Mouse (Mus musculus) lung, embryonic 14.5 days (tissue): ENCODE results near the gene Ndufa3. TPM values are rescaled to one million over a fixed set of nuclear protein-coding genes. Genes with fewer than 3 reads are reported as not detected.

ENCODE experiments used
- ATAC-seq: fragments of 200-750 bp; cut with Nextera tagmentation; 2 replicates; pipeline ENCODE4 v1.8.0; 2017; ENCODE audit warnings: mild to moderate bottlenecking, moderate TSS enrichment, moderate library complexity; ENCODE audit not compliant: insufficient read depth
- DNase-seq: peaks from one replicate; pipeline ENCODE4 v3.0.0-alpha.2; 2015
- H3K27ac ChIP-seq: fragments of 300-500 bp; sonication (generic); 2 replicates; pipeline ENCODE4 v1.5.1; 2014; ENCODE audit warnings: low read depth, mild to moderate bottlenecking, moderate library complexity
- H3K27me3 ChIP-seq: fragments of 300-500 bp; sonication (generic); 2 replicates; pipeline ENCODE4 v1.6.1; 2014; ENCODE audit warnings: low read length, control low read depth; ENCODE audit not compliant: insufficient read depth
- H3K36me3 ChIP-seq: fragments of 300-500 bp; sonication (generic); 2 replicates; pipeline ENCODE4 v1.6.1; 2014; ENCODE audit warnings: control low read depth; ENCODE audit not compliant: insufficient read depth
- H3K4me1 ChIP-seq: fragments of 300-500 bp; sonication (generic); 2 replicates; pipeline ENCODE4 v1.6.1; 2014; ENCODE audit warnings: antibody characterized with exemption, control low read depth; ENCODE audit not compliant: insufficient read depth
- H3K4me2 ChIP-seq: fragments of 300-500 bp; sonication (generic); 2 replicates; pipeline ENCODE4 v1.6.1; 2014; ENCODE audit warnings: mild to moderate bottlenecking
- H3K4me3 ChIP-seq: fragments of 300-500 bp; sonication (generic); 2 replicates; pipeline ENCODE4 v1.5.1; 2014; ENCODE audit warnings: low read depth, low read length
- H3K9ac ChIP-seq: fragments of 300-500 bp; sonication (generic); 2 replicates; pipeline ENCODE4 v1.6.1; 2014
- H3K9me3 ChIP-seq: fragments of 300-500 bp; sonication (generic); 2 replicates; pipeline ENCODE4 v1.6.1; 2016; ENCODE audit warnings: low read depth, low read length, control low read depth
- CTCF ChIP-seq: IDR thresholded peaks from 2 replicates; pipeline ENCODE4 v1.5.1; 2016; ENCODE audit warnings: antibody characterized with exemption, low read depth
- WGBS: fragments of 180-500 bp; shearing (Covaris S2); extraction: QIAGEN DNeasy Blood & Tissue Kit; methylation state at CpG from one replicate; pipeline ENCODE4 v1.1.7; 2014; 5-methylcytosine and 5-hydroxymethylcytosine counted together
- polyA plus RNA-seq: library from polyadenylated mRNA; unstranded; fragments of >200 nt; fragmentation: Nextera tagmentation; extraction: Ambion mirVana; gene quantifications from 2 replicates; pipeline ENCODE4 v1.2.1, GENCODE M21; 2014

Ndufa3 gene
- polyA plus RNA-seq, 1 experiment from 2014 or later: 511 TPM

- no peak for ATAC-seq
- H3K36me3 ChIP-seq: no peaks in the 10 kb centered on the region
- WGBS: 67% methylated on average over 6 of the region's 6 CpGs
- H3K27me3 ChIP-seq: no peaks in the 10 kb centered on the region
- H3K9ac ChIP-seq: no peak overlapping the region
- DNase-seq: no peak
- no peak overlapping the region for H3K4me3 ChIP-seq
- no peaks in the 10 kb centered on the region for H3K9me3 ChIP-seq
- H3K4me1 ChIP-seq: no peaks in the 10 kb centered on the region
- H3K27ac ChIP-seq: no peak overlapping the region
- H3K4me2 ChIP-seq: no peak overlapping the region
- no peak for TF ChIP-seq CTCF
Measured at GRCm38 (mm10) chr7:3578952-3579546, 38.1 kb upstream of the Ndufa3 start.

DNA sequence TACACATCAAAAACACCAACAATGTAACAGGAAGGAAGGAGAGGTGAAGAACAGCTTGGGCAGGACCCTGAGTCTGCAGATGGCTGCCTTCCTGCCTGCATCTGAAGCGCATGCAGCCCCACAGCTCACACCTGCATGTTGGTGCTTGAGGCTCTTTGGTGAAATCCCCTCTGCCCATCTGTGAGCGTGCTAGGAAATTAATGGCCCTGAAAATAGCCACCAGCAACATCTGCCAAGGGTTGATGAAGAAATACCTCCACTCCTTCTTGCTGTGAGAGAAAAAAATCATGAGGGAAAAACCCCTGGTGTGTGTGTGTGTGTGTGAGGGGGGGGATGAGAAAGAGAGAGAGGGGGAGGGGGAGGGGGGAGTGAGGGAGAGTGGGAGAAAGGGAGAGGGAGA is 37.1 kb upstream of the Ndufa3 start:
- Histone ChIP-seq H3K27ac (no peak overlapping the region), H3K36me3 (no peaks in the 10 kb centered on the region), H3K4me2 (no peak overlapping the region), H3K9me3 (no peaks in the 10 kb centered on the region), H3K9ac (no peak overlapping the region), H3K4me1 (no peaks in the 10 kb centered on the region), H3K4me3 (no peak overlapping the region), H3K27me3 (no peaks in the 10 kb centered on the region)
- DNase-seq (no peak), ATAC-seq (no peak)
- 59% methylated on average over 2 of the region's 2 CpGs for WGBS
- TF ChIP-seq CTCF: no peak

- DNase-seq (no peak), ATAC-seq (no peak)
- no peaks in the 10 kb centered on the region for H3K36me3 ChIP-seq
- no peaks in the 10 kb centered on the region for H3K4me1 ChIP-seq
- TF ChIP-seq CTCF: no peak
- no peak overlapping the region for H3K4me2 ChIP-seq
- no peak overlapping the region for H3K4me3 ChIP-seq
- H3K9ac ChIP-seq: no peak overlapping the region
- no peaks in the 10 kb centered on the region for H3K27me3 ChIP-seq
- WGBS: 8% methylated on average over 6 of the region's 6 CpGs
- no peak overlapping the region for H3K27ac ChIP-seq
- no peaks in the 10 kb centered on the region for H3K9me3 ChIP-seq
Measured at GRCm38 (mm10) chr7:3585763-3586162, 31.4 kb upstream of the Ndufa3 start.

DNA sequence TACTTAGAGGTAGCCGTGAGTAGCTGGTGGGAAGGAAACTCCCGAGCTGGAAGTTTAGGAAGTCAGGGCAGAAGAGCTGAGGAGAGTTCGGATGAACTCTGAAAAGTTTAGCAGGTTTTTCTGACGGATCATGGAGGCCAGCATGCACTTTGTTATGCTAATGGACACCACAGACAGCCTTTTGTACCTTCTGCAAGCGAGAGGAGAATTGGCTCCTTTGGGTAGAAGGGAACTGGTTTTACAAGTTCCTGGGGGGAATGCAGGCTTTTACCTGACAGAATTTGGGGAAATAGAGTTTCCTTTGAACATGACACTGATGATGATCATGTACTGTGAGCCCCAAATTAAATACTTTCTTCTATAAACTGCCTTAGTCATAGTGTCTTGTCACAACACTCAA is 30.9 kb upstream of the Ndufa3 start:
- 6% methylated on average over 5 of the region's 5 CpGs for WGBS
- no peak for TF ChIP-seq CTCF
- H3K9ac ChIP-seq: no peak overlapping the region
- DNase-seq: no peak
- H3K9me3 ChIP-seq: no peaks in the 10 kb centered on the region
- H3K4me3 ChIP-seq: no peak overlapping the region
- no peaks in the 10 kb centered on the region for H3K36me3 ChIP-seq
- H3K4me2 ChIP-seq: no peak overlapping the region
- no peak overlapping the region for H3K27ac ChIP-seq
- H3K4me1 ChIP-seq: no peaks in the 10 kb centered on the region
- ATAC-seq: no peak
- H3K27me3 ChIP-seq: no peaks in the 10 kb centered on the region

- 56% methylated on average over 1 of the region's 1 CpGs for WGBS
- Histone ChIP-seq H3K36me3 (no peaks in the 10 kb centered on the region), H3K4me1 (no peaks in the 10 kb centered on the region), H3K9me3 (no peaks in the 10 kb centered on the region), H3K27ac (no peak overlapping the region), H3K27me3 (no peaks in the 10 kb centered on the region), H3K4me3 (no peak overlapping the region), H3K9ac (no peak overlapping the region), H3K4me2 (no peak overlapping the region)
- DNase-seq (no peak), ATAC-seq (no peak)
- TF ChIP-seq CTCF: no peak
Measured at GRCm38 (mm10) chr7:3587292-3587691, 29.9 kb upstream of the Ndufa3 start.

DNA sequence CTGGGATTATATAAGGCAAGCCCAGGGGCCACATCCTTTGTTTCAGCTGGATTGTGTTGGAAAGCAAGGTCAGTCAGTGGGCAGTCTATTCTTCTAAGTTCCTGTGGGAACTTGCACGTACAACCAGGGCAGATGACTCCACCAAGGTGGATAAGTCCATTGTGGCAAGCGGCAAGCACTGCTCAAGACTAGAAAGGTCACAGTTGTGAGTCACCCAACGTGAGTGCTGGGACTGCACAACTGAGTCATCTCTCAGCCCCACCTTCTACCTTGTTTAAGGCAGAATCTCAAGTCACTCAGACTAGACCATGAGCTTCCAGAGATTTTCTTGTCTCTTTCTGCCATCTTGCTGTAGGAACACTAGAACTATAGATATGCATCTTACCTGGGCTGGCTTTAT is 26.6 kb upstream of the Ndufa3 start:
- DNase-seq: no peak
- Histone ChIP-seq H3K9ac (no peak overlapping the region), H3K4me2 (no peak overlapping the region), H3K9me3 (no peaks in the 10 kb centered on the region), H3K27me3 (no peaks in the 10 kb centered on the region), H3K4me3 (no peak overlapping the region), H3K4me1 (no peaks in the 10 kb centered on the region), H3K27ac (no peak overlapping the region), H3K36me3 (no peaks in the 10 kb centered on the region)
- ATAC-seq: no peak
- 75% methylated on average over 3 of the region's 3 CpGs for WGBS
- no peak for TF ChIP-seq CTCF

DNA sequence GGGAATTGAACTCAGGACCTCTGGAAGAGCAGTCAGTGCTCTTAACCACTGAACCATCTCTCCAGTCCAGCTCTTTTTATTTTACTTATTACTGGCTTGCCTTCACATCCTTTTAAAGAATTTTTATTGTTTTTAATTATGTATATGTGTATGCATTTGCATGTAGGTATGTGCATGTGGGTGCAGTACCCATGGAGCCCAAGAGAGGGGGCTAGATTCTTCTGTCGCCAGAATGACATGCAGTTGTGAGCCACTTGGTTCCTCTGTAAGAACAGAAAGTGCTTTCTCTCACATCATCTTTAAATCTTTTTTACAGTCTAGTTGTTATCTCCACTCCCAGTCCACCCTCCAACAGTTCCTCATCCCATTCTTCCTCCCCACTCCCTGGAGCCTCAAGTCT is 25.6 kb upstream of the Ndufa3 start:
- H3K4me2 ChIP-seq: no peak overlapping the region
- ATAC-seq (no peak), DNase-seq (no peak)
- H3K27ac ChIP-seq: no peak overlapping the region
- H3K27me3 ChIP-seq: no peaks in the 10 kb centered on the region
- WGBS: 43% methylated on average over 1 of the region's 1 CpGs
- TF ChIP-seq CTCF: peak; percentile 8; the same call in 1 of the 2 replicates
- no peaks in the 10 kb centered on the region for H3K36me3 ChIP-seq
- H3K9me3 ChIP-seq: no peaks in the 10 kb centered on the region
- no peak overlapping the region for H3K4me3 ChIP-seq
- H3K4me1 ChIP-seq: no peaks in the 10 kb centered on the region
- H3K9ac ChIP-seq: no peak overlapping the region

- no peaks in the 10 kb centered on the region for H3K36me3 ChIP-seq
- no peaks in the 10 kb centered on the region for H3K27me3 ChIP-seq
- no peak for ATAC-seq
- H3K9ac ChIP-seq: no peak overlapping the region
- H3K4me1 ChIP-seq: no peaks in the 10 kb centered on the region
- no peak overlapping the region for H3K4me2 ChIP-seq
- TF ChIP-seq CTCF: no peak
- DNase-seq: no peak
- no peak overlapping the region for H3K27ac ChIP-seq
- H3K4me3 ChIP-seq: no peak overlapping the region
- H3K9me3 ChIP-seq: no peaks in the 10 kb centered on the region
Measured at GRCm38 (mm10) chr7:3593855-3594254, 23.3 kb upstream of the Ndufa3 start.
